Mouse (Mus musculus) heart, postnatal 14 days (tissue): ENCODE data around the gene Lhfp. TPM values are rescaled to one million over a fixed set of nuclear protein-coding genes. Genes with fewer than 3 reads are reported as not detected.

Experiments
- DNase-seq, 2 experiments: peaks; one replicate each; pipeline ENCODE4 v3.0.0; 2021 to 2022
- intact Hi-C: fragments of 180-260 bp; cut with DNase I; formaldehyde crosslinking; loops from one replicate; pipeline ENCODE4 v1.15.1; 2025
- total RNA-seq, 2 experiments: library from RNA; stranded (reverse); gene quantifications; 2 replicates each; pipeline ENCODE4 v1.2.3; 2021

Gene Lhfp
- total RNA-seq, 2 experiments from 2014 or later: 65.2 to 73.9 TPM

DNA sequence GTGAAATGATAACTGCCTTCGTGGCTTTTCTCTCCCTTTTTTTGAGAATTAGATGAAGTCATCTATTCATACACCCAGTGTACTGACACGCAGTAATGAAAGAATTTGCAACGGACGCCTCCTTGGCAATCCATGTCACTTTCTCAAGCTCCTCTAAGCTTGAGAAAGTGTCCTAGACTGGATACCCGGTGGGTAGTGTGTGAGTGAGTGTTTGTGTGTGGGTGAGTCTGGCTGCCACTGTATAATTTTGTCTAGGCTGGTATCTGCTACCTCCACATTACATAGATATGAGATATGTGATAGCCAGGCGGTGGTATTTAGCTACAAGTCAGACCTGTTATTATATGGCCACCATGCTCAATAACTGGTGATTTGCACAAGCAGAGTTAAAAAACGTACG lies 1.6 kb upstream of the Lhfp start:
- intact Hi-C loops: loop anchor here (5.0 to 10.0 kb wide), 4 partner anchors 43 to 128 kb away; no protein-coding TSS in a partner anchor
- no peak for DNase-seq

DNA sequence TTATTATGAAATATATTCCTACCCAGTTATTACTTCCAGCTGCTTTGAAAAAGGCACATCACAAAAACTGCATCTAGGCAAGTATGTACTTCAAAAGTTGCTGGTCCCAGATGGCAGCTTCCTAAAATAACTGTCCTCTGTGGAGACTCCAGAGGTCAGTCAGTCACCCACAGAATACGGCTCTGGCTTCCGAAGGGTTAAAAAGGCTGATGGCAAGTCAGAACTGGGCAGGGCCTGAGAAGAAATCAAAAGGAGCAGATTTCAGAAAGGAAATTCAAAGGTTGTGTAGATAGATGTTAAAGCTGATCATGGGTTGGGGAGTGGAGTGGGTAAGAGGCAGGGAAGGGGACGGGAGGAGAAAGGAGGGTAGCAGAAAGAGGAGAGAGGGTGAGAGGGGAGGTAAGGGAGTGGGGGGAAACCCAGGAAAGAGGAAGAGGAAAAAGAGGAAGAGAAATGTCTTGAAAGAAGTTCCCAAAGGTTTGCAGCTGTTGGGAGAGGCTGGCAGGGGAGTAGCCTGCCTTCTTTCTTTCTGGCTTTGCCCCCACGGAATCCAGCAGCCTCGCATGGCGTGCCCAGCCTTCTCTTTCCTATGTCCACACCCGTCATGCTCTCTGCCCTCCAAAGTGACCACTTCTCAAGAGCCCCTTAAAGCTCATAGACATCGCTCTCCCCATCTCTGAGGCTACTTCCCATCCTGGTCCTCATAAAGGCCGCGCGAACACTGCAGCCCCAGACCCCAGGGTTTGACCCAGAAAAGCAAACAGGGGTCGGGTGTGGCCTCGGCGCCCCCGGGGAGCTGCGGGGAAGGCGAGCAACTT lies 526 bp upstream of the Lhfp start:
- intact Hi-C loops: loop anchor here (5.0 kb wide), 3 partner anchors 41 to 126 kb away; no protein-coding TSS in a partner anchor
- peak in 1 of 2 experiments; percentile 32 for DNase-seq

DNA sequence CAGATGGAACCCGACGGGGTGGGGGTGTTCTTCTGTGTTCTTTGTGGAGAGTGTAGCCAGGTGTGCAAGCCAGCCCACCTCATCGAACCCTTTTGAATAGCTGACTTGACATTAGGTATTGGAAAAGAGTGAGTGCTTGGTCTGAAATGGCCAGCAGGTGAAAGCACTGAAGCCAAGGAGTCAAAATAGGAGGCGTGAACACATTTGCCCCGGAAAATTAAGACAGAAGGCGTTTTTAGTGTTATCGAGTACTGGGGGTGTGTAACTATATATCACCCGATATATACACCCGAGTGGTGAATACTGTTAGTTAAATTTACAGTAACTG lies 876 bp downstream of the Lhfp start:
- intact Hi-C loops: loop anchor here (5.0 kb wide), 3 partner anchors 40 to 125 kb away; no protein-coding TSS in a partner anchor
- peak in 1 of 2 experiments; percentile 29 for DNase-seq

DNA sequence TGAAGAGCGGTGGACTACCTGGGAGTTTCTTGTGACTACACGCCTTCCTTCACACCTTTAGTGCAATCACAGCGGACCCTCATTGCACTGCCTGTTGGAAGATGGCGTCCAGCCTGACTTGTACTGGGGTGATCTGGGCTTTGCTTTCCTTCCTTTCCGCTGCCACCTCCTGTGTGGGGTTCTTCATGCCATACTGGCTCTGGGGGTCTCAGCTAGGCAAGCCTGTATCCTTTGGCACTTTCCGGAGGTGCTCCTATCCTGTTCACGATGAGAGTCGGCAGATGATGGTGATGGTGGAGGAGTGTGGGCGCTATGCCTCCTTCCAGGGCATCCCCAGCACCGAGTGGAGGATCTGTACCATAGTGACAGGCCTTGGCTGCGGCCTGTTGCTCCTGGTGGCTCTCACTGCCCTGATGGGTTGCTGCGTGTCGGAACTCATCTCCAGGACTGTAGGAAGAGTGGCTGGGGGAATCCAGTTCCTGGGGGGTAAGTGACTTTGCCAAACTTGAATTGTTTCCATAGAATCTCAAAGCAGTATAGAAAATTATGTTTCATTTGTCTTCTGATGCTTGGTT lies 2.0 kb downstream of the Lhfp start:
- DNase-seq: no peak
- intact Hi-C loops: loop anchor here (5.0 kb wide), 3 partner anchors 39 to 124 kb away; no protein-coding TSS in a partner anchor

DNA sequence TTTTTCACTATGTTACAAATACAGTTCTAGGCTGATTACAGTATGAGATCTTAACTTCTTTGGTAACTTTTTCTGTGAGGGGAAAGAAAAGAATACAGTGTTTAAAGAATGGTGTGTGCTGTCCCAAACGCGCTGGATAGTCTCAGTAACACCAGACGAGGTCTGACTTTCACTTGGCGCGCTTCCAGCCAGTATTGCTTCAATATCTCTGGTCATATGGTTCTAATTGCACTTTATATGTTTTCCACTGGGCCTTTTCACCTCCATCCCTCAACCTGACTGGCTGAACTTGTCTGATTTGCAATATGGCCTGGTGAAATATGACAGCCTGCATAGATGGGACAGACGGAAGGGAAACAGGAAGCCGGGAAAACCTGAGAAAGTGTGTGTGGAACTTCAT lies 2.9 kb downstream of the Lhfp start:
- peak; percentile 42 to 45 for DNase-seq
- intact Hi-C loops: loop anchor here (5.0 kb wide), 3 partner anchors 38 to 123 kb away; no protein-coding TSS in a partner anchor

DNA sequence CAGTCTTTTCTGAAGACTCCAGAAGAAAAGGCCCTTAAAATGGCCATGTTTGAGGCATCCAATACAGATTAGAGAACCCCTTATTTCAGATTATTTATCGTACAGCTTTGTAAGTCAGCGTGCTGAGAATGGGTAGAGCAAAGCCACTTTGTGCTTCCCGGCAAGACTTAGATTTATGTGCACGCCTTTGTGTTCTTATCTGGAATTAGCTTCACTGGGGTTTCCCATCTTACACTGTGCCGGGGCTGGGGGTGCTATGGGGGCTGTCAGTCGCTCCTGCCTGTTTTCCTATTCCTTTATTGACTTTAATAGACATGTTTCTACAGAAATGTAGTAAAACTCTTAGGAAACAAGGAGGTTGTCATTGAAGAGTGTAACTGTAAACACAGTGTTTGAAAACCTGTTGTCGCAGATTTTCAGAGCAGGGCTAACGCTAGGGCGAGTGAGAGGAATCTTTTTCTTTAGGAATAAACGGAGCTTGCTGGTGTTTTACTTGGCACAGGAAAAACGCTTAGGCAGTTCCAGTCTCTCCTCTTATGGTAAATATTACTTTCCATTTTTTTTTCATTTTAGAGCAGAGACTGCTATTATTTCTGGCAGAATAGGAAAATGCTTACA lies 3.5 kb downstream of the Lhfp start:
- intact Hi-C loops: loop anchor here (5.0 kb wide), 3 partner anchors 38 to 123 kb away; no protein-coding TSS in a partner anchor
- no peak for DNase-seq

DNA sequence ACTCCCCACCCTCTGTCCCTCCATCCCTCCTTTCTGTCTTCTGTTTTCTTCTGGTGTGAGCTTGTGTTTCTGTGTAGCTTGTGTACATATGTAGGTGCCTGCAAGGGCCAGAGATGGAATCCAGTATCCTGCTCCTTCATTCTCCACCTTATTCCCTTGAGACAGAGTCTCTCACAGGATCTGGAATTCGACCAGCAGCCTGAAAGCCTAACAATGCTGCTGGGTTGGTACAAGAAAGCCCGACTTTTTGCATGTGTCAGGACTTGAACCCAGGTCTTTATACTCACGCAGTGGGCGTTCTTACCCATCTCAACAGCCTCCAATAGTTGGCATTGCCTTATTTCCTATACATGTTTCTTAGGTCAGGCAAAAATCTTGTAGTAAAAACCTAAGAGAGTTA lies 4.4 kb downstream of the Lhfp start:
- no peak for DNase-seq
- intact Hi-C loops: no loop called here

DNA sequence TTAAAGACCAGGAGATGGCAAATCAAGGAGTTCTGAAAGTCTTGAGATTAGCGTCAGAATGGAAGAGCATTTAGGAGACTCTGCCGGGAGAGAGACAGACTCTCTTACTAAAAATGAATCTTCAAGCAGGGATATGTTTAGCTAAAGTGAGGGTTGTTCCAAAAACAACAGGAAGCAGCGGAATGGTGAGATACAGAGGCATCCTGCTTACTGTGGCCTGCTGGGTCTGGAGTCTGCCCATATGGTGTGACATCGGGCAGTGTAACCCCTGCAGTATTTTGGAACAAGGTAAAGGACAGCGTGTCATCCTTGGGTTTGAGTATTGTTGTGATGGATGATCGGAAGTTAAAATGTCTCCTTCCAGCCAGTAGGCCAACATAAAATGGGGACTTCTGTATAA lies 5.0 kb downstream of the Lhfp start:
- intact Hi-C loops: no loop called here
- DNase-seq: no peak

DNA sequence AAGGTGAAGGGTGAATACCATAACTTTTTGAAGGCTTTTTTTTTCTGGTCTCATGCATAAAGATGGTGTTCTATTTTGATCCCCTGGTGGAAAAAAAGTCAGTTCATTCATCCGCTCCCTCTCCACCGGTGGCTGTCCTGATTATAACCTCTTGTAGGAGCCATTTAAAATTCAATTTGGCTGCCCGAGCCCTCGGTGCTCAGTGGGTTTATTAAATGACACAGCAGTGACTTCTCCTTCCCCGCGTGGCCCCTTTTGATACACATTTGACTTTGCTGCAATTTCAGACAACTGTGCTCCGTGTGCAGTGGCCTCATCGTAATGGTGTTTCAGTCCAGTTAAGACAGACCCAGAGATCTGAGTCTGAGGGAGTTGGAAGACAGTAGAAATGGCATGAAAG lies 11.1 kb downstream of the Lhfp start:
- intact Hi-C loops: no loop called here
- DNase-seq: no peak

DNA sequence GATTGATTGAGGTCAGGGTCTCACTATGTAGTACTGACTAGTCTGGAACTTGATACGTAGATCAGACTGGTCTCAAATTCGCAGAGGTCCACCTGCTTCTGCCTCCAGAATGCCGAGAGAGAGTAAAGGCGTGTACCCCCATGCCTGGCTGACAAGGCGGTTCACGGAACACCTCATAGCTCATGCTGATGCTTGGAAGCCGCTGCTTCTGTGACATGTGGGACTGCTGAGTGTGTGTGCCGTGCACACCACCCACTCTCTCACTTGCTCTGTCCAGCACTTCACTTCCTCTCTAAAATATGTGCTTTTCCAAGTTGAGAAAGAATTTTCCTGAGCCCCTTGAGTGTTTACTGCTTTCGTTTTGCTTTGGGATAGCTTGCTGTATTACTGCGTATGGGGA lies 15.1 kb downstream of the Lhfp start:
- intact Hi-C loops: no loop called here
- DNase-seq: no peak

DNA sequence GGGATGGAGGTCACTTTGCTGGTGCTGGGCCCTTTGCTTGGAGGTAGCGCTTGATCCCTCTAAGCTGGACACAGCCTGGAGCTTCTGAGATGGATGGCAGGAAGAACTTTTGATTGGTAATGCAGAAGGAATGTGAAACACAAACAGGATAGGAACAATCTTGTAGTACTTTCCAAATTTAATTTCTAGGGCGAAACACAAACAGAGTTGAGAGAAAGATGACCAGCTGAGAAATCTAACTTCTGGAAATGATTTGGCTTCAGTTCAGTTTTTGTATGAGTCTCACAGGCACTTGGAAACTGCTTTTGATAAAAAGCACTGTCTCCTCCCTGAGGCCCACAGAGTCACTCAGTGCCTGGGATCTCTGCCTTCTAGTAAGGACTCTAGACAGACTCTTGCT lies 18.6 kb downstream of the Lhfp start:
- no peak for DNase-seq

DNA sequence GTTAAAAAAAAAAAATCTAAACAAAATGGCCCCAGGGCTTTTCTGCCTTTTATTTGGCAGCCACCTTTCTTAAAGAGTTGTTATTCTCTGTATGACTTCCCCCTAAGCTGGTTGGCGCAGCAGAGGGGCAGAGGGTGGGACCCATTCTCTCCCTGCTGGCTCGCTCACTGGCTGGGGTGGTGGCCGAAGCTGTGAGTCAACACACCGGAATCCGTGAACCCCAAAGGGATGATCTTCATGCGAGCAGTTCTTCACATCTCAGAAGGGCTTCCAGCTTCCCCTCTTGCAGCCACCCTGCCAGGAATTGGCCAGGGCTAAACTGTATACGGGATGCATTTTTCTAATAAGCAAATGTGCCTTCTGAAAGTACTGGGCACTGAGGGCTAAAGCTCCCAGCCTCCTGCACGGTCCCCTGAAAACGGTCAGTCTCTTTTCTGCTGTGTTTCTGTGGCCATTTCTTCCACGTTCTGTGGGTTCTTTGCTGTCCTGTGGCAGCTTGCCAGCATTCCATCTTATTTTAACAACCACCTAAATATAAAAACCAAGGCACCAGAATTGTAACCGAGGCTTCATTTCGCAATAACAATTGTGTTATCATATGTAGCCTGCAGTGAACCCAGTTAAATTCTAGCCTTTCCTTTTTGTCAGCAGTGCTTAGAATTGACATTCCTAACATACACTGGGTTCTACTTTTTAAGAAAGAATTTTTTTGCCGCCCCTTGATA lies 22.3 kb downstream of the Lhfp start:
- DNase-seq: peak; percentile 39 to 47

More for the DNA sequence above, 18.6 kb downstream of the Lhfp start:
- intact Hi-C loops: no loop called here

DNA sequence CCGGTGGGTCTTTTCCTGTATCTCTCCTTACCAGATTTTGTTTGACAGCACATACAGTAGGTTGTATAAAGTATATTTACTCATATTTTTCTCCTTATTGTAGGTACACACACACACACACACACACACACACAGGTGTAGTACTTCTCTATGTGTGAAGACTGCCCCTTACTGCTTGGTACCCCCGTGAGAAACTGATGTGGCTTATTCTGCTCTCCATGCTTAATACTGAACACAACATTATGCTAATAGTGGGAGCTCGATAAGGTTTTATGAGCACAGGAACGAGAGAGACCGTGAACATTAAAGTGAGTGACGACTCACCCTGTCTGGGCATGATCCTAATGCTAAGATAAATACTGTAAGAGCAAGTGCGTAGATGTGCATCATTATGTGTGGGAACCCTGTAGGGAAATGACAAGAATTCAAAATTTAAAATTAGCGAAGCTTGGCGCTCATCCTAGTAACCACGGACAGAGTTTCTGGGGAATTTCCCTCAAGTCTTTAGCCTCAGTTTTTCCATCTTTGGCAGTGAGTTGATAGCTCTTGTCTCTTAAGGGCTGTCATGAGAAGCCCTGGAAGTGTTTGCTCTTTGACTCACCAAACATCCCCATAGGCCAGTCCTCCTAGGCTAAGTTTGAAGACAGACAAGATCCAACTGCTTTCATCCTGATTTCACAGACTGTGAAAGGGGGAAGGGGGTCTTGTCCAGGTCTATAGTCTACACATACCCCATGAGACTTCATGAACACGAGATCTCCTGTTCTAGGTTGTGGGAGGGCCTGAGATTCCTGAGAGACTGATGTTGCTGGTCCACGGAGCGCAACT lies 24.2 kb downstream of the Lhfp start:
- intact Hi-C loops: loop anchor here (1.0 kb wide), 1 partner anchor 18 kb away; no protein-coding TSS in a partner anchor
- DNase-seq: no peak

More for the DNA sequence above, 22.3 kb downstream of the Lhfp start:
- intact Hi-C loops: no loop called here

DNA sequence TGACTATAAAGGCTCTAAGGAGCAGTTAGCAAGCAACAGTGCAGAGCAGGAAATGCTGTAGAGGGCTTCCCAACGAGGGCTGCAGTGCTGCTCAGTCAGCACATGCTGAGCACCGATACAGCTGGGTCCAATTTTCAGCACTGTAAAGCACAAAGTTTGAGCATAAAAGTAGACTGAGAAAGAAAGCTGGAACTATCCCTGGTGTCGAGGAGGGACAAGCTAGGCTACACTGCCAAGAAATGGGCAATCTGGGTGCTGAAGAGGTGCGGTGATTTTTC lies 24.7 kb downstream of the Lhfp start:
- intact Hi-C loops: loop anchor here (1.0 kb wide), 1 partner anchor 17 kb away; no protein-coding TSS in a partner anchor
- no peak for DNase-seq

DNA sequence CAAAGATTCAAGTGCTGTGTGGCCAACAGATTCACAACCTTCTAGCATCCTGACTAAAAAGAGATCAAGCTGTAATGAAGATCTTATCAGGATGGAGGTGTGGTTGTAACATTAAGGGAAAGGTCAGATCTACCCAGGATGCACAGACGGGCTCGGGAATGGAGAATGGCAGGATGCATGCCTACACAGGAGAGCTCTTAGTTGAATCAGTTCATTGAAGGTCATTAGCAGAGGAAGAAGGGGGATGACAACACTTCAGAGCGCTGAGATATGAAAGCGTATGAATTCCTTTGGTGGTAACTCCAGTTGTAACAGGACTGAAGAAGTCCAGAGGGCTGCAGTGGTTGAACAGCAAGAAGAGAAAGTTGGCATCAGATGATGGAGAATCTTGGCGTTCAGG lies 27.1 kb downstream of the Lhfp start:
- no peak for DNase-seq
- intact Hi-C loops: no loop called here

DNA sequence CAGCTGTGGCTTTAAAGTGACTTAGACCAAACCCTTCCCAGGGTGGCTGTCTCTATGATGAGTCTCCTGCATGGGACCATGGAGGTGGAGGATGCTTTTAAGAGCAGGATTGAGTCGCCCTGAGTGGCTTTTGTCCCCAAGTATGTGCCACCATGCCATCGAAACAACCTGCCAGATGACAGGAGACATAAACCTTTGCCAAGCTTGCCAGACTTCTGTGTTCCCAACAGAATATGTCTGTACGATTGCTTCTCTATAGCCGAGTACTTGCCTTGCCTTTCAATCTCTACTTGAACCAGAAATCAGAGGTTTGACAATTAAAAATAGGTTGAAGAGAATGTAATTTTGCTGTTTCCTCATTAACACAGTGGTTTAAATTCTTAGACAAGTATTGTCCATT lies 32.9 kb downstream of the Lhfp start:
- no peak for DNase-seq
- intact Hi-C loops: no loop called here

DNA sequence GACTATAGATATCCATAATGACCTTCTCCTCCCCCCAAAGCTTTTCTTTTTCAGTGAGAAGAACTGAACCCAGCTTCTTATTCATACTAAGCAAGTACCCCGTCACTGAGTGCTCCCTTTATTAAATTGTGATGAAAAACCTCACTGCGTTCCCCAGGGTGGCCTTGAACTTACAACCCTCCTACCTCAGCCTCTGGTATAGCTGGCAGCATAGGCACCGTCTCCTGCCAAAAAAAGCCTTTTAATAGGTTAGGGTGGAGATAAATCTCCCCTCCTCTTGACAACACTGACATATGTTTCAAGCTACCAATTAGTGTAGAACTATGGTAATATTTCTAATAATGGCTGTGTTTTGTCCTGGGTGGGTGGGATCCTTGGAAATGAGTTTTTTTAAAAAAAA lies 33.4 kb downstream of the Lhfp start:
- no peak for DNase-seq
- intact Hi-C loops: no loop called here

DNA sequence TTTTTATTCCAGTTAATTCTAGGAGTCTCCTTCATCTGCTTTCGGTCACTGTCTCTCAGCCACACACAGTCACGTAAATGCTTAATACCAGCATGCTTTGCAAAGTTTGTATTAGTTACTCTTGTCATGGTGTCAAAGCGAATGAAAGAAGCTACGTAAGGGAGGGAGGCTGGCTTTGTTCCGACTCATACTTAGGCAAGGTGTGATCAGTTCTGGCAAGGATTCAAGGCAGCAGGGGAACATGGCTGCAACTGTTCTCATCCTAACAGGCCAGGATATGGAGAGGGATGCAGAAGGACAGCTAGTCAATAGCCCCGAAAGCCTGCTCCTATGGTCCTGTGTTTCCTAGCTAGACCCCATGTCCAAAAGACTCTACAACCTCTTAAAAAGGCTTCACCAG lies 39.0 kb downstream of the Lhfp start:
- intact Hi-C loops: loop anchor here (5.0 kb wide), 1 partner anchor 38 kb away; the partner anchor contains the start of gene Lhfp
- no peak for DNase-seq

DNA sequence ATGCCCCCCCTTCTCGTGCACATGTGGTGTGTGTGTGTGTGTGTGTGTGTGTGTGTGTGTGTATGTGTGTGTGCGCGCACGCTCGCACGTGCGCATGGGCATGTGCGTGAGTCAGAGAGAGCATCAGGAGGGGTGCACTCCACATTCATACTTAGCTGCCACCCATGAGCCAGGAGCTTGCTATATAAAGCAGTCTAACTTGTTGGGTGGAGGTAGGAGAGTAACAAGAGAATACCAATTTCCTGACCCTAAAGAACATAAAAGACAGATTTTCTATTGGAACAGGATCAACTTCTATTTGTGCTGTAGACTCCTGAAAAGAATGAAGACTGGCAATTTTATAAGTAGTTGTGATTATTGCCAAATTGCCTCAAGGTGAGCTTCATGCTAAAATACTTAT lies 39.4 kb downstream of the Lhfp start:
- intact Hi-C loops: loop anchor here (5.0 kb wide), 1 partner anchor 38 kb away; the partner anchor contains the start of gene Lhfp

DNA sequence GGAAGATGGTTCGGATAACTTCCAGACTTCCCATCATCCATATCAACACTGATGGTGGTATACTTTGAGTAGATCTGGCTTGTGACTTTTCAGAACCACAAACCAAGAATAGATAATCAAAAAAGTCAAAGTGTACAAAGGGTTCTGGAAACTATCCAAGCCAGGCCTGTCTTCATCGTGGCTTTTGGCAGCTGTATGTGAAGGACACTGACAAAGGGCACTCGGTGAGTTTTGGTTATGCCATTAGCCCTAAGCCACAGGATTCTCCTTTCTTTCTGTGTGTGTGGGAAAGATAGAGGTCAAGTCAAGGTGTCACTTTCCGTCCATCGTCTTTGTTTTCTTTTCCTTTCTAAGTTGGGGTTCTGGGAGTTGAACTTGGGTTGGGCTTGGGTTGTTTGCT lies 42.4 kb downstream of the Lhfp start:
- intact Hi-C loops: loop anchor here (1.0 to 5.0 kb wide), 2 partner anchors 17 to 41 kb away; partner anchors contain the start of gene Lhfp

More for the DNA sequence above, 39.4 kb downstream of the Lhfp start:
- DNase-seq: no peak

More for the DNA sequence above, 42.4 kb downstream of the Lhfp start:
- no peak for DNase-seq
